Mouse (Mus musculus): ENCODE measurements around the gene Polr1c. TPM values are rescaled to one million over a fixed set of nuclear protein-coding genes. Genes with fewer than 3 reads are reported as not detected.

Gene Polr1c
- polyA plus RNA-seq (2016; fragmentation: Nextera tagmentation; extraction: Ambion mirVana), result 44.5 and 48.6 TPM in 2 replicates

DNA sequence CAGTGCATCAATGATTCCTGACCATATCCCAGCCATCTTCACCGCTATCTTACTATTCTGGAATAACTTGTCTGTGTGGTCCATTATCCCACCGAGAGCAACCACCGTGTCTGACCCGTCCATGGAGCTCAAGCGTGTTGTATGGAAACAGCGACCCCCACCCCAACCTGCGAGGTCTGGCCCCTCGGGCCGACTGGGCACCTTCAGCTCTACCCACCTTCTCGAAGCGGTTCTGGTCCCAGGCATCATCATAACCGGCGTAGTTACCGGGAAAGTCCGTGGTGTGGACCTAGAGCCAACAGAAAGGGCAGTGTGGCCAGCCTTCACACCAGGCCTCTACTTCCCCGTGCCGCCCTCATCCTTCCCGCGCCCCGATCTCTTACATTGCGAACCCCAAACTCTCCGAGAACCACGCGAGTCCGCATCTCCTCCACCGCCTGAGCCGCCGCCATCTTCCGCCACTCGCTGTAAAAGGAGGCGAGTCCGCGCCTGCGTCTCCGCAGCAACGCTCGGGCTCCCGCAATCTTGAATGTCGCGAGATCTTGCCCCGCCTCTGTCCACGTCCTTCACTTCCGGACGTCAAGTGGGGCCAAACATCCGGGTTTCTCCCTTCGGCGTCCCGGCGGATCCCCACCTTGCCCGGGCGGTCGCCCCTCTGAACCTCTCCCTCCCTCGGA, at the start of gene Polr1c, which contains the start of gene Yipf3:
TSS of gene Polr1c (minus strand) at position 543 of the 677 bp plus-strand sequence.
TSS of gene Yipf3 (plus strand) at position 569 of the 677 bp plus-strand sequence.
- peak; percentile 90 for ATAC-seq (ENCODE audit: insufficient number of reproducible peaks, low FRiP score)
- H3K9ac ChIP-seq, result peak within 1 kb of the TSS; percentile 96
- peak within 1 kb of the TSS; percentile 83 for H3K4me3 ChIP-seq
- H3K4me2 ChIP-seq, result peak within 1 kb of the TSS; percentile 86
- under 1% methylated on average over 53 of the region's 53 CpGs for WGBS
- peak within 1 kb of the TSS; percentile 58 for H3K27ac ChIP-seq (ENCODE audit: poor library complexity, severe bottlenecking)
- no peaks in the 10 kb centered on the region for H3K27me3 ChIP-seq (replicated peaks)
- H3K36me3 ChIP-seq, result peaks cover 72% of the 10 kb centered on the region
- peaks cover 20% of the 10 kb centered on the region for H3K4me1 ChIP-seq (replicated peaks)
- no peaks in the 10 kb centered on the region for H3K9me3 ChIP-seq (replicated peaks)

DNA sequence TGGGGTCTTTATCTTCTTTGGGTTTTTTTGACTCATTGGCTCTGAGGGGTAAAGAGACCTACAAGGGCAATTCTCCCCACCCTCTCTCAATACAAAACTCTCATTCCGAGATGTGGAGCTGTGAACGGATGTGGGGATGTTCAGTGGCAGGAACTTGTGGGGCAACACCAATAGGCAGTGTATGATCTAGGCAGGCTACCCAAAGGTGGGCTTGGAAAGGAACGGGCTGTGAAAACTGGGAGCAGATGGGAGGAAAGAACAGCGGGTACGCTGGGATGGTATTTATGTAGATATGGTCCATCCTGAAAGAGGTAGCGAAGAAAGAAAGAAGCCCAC, 49.1 kb upstream of the Polr1c start:
- Histone ChIP-seq H3K9me3 (replicated peaks) (no peaks in the 10 kb centered on the region), H3K4me1 (replicated peaks) (peaks cover 20% of the 10 kb centered on the region), H3K9ac (0 out of 2 replicates have a peak overlapping the region, but pooled peaks have one; percentile 75), H3K27ac (ENCODE audit: poor library complexity, severe bottlenecking) (no peak overlapping the region), H3K36me3 (no peaks in the 10 kb centered on the region), H3K4me2 (peak overlapping the region; percentile 99), H3K4me3 (peak overlapping the region; percentile 62), H3K27me3 (replicated peaks) (peaks cover 89% of the 10 kb centered on the region)
- WGBS, result 9% methylated on average over 6 of the region's 6 CpGs
- no peak for ATAC-seq (ENCODE audit: insufficient number of reproducible peaks, low FRiP score)

DNA sequence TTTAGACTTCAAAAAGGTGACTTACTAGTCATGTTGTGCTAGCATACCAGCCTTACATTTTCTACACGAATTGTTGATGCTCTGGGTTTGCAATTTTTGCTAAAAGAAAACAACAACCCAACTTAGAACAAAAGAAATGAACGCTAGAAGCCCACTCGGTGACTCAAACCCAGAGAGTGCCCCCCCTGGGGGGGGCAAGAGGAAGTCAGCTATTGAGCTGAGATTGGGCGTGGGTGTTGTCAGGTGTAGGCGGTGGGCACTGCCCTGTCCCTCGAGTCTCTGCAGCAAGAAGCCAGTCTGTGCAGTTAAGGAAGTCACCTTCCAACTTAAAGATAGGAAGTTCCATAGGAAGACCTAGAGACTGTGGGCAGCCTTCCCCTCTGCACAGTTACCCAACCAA, 48.7 kb upstream of the Polr1c start:
- peaks cover 85% of the 10 kb centered on the region for H3K27me3 ChIP-seq (replicated peaks)
- H3K9me3 ChIP-seq (replicated peaks), result no peaks in the 10 kb centered on the region
- no peak for ATAC-seq (ENCODE audit: insufficient number of reproducible peaks, low FRiP score)
- H3K36me3 ChIP-seq, result no peaks in the 10 kb centered on the region
- no peak overlapping the region for H3K9ac ChIP-seq
- no peak overlapping the region for H3K27ac ChIP-seq (ENCODE audit: poor library complexity, severe bottlenecking)
- 40% methylated on average over 6 of the region's 6 CpGs for WGBS
- no peak overlapping the region for H3K4me2 ChIP-seq
- H3K4me3 ChIP-seq, result no peak overlapping the region
- H3K4me1 ChIP-seq (replicated peaks), result peaks cover 20% of the 10 kb centered on the region

DNA sequence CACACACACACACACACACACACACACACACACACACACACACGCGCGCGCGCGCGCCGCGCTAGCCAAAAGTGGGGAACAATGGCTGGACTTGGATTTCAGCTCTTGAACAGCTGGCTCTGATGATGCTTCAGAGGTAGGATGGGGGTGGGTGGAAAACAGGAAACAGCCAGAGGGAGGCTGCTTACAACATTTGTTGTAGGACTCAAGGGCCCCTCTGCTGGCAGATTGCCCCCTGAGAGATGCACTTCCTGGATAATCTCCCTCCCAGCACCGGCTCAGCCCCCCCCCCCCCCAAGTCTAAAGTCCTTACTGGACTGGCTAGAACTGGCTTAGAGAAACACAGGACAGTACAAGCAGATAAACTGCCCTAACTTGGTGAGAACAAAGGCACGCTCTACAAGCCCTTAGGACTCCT, 39.8 kb upstream of the Polr1c start:
- WGBS, result 48% methylated on average over 11 of the region's 11 CpGs
- Histone ChIP-seq H3K36me3 (no peaks in the 10 kb centered on the region), H3K9ac (no peak overlapping the region), H3K27ac (ENCODE audit: poor library complexity, severe bottlenecking) (no peak overlapping the region), H3K4me3 (no peak overlapping the region), H3K4me2 (no peak overlapping the region), H3K27me3 (replicated peaks) (peaks cover 5% of the 10 kb centered on the region; the same call in 1 of the 2 replicates), H3K4me1 (replicated peaks) (peaks cover 11% of the 10 kb centered on the region; the same call in 1 of the 2 replicates), H3K9me3 (replicated peaks) (no peaks in the 10 kb centered on the region)
- peak; percentile 63 for ATAC-seq (ENCODE audit: insufficient number of reproducible peaks, low FRiP score)

DNA sequence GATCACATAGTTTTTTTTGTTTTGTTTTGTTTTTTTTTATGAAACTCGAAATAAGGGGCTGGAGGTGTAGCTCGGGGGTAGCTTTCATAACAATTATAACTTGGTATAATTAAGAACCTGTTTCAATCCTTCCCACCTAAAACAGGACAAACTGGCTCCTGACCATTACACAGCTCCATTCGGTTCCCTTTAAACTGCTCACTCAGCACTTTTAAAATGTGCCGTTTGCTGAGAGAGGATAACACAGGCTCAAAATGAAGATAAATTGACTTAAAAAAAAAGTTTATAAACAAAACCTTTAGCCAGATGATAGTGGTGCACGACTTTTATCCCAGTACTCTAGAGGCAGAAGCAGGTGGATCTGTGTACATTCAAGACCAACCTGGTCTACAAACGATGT, 37.6 kb upstream of the Polr1c start:
- H3K27me3 ChIP-seq (replicated peaks), result no peaks in the 10 kb centered on the region; the same call in 1 of the 2 replicates
- H3K36me3 ChIP-seq, result peaks cover 5% of the 10 kb centered on the region
- no peaks in the 10 kb centered on the region for H3K9me3 ChIP-seq (replicated peaks)
- H3K4me3 ChIP-seq, result no peak overlapping the region
- WGBS, result 54% methylated on average over 6 of the region's 6 CpGs
- no peak overlapping the region for H3K9ac ChIP-seq
- no peak for ATAC-seq (ENCODE audit: insufficient number of reproducible peaks, low FRiP score)
- H3K4me1 ChIP-seq (replicated peaks), result peaks cover 24% of the 10 kb centered on the region
- no peak overlapping the region for H3K4me2 ChIP-seq
- no peak overlapping the region for H3K27ac ChIP-seq (ENCODE audit: poor library complexity, severe bottlenecking)

DNA sequence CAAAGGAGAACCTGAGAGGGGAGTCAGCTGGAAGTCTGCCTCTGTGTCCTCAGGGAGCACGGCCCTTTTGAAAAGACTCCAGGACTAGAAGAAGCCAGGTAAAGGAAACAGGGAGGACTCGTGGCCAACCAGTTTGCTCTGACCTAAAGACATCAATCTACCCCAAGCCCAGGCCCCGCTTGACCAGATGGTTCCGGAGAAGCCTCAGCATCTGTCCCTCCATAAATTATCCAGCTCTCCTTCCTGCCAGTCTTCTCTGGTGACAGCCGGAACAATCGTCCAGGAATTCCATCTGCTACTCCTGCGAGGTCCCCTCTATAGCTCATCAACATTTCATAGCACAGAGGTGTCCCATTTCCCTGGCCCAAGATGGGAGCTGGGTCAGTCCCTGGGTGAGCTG, 36.8 kb upstream of the Polr1c start:
- H3K27ac ChIP-seq (ENCODE audit: poor library complexity, severe bottlenecking), result no peak overlapping the region
- no peaks in the 10 kb centered on the region for H3K9me3 ChIP-seq (replicated peaks)
- no peak for ATAC-seq (ENCODE audit: insufficient number of reproducible peaks, low FRiP score)
- no peak overlapping the region for H3K4me3 ChIP-seq
- no peak overlapping the region for H3K4me2 ChIP-seq
- H3K36me3 ChIP-seq, result peaks cover 12% of the 10 kb centered on the region
- no peaks in the 10 kb centered on the region; the same call in 1 of the 2 replicates for H3K27me3 ChIP-seq (replicated peaks)
- WGBS, result 67% methylated on average over 7 of the region's 7 CpGs
- H3K9ac ChIP-seq, result no peak overlapping the region
- peaks cover 24% of the 10 kb centered on the region for H3K4me1 ChIP-seq (replicated peaks)

DNA sequence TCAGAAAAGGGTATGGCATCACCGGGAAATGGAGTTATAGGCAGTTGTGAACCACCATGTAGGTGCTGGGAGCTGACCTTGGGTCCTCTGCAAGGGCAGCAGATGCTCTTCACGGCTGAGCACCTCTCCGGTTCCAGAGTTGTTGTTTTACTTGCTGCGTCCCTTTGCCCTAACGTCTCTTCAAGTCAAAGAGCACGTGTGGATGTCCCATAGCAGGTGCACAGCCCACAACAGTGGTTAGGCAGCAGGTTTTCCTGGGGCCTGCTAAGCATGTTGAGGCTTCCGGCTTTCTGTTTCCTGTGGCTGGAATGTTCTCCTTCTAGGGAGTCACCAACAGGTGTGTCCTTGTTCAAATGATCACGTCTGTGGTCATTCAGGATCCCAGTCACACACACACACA, 36.1 kb upstream of the Polr1c start:
- H3K4me2 ChIP-seq, result no peak overlapping the region
- no peak for ATAC-seq (ENCODE audit: insufficient number of reproducible peaks, low FRiP score)
- H3K9ac ChIP-seq, result no peak overlapping the region
- H3K27ac ChIP-seq (ENCODE audit: poor library complexity, severe bottlenecking), result no peak overlapping the region
- 82% methylated on average over 8 of the region's 8 CpGs for WGBS
- peaks cover 20% of the 10 kb centered on the region for H3K36me3 ChIP-seq
- H3K9me3 ChIP-seq (replicated peaks), result no peaks in the 10 kb centered on the region
- H3K27me3 ChIP-seq (replicated peaks), result no peaks in the 10 kb centered on the region; the same call in 1 of the 2 replicates
- H3K4me3 ChIP-seq, result no peak overlapping the region
- peaks cover 26% of the 10 kb centered on the region for H3K4me1 ChIP-seq (replicated peaks)

DNA sequence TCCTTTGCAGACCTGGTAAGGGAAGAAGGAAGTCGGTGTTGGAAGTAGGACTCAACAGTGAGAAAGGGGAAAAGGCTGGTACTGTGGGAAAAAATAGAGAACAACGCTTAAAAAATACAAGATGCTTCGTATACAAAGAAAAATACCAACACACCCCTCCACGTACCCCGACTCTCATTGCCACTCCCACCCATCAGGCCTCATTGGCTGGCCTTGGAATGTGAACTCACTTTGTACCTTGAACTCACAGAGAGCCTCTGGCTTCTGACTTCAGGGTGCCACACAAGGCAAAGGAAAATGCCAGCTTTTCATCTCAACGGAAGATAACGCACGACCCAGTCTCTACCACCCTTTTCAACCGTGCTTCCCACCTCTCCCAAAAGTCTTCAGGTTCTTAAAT, 35.3 kb upstream of the Polr1c start:
- Histone ChIP-seq H3K9me3 (replicated peaks) (no peaks in the 10 kb centered on the region), H3K27ac (ENCODE audit: poor library complexity, severe bottlenecking) (no peak overlapping the region), H3K4me2 (peak overlapping the region; percentile 91), H3K27me3 (replicated peaks) (no peaks in the 10 kb centered on the region; the same call in 1 of the 2 replicates), H3K4me1 (replicated peaks) (peaks cover 29% of the 10 kb centered on the region), H3K36me3 (peaks cover 27% of the 10 kb centered on the region), H3K4me3 (peak overlapping the region; percentile 83), H3K9ac (no peak overlapping the region)
- 19% methylated on average over 9 of the region's 9 CpGs for WGBS
- 0 out of 2 replicates have a peak, but pooled peaks have one; percentile 4 for ATAC-seq (ENCODE audit: insufficient number of reproducible peaks, low FRiP score)

DNA sequence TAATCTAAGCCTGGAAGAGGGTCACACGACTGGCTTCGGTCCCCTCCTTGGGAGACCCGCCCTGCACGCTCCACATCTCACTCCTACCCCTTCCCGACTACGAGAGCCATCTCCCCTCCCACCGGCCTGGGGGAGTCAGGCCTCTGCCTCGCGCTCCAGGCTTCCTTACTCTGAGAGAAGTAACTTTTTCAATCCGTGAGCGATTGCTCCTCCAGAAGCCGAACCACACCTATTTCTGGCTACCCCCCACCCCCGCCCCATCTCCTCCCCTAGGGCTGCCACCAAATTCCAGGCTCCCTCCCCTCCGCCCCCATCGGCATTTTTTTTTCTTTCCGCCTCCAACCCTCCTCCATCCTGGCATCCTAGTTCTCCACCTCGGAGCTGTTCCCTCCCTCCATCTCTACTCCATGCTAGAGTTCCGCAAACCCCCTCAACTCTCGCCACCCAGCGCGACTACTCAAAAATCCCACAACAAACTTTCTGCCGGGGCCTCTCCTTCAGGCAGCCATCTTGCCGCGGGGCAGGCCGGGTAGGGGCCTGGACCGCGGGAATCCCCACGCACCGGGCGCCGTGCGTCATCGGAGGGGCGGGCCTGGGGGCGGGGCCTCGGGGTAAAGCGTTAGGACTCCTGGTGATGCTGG, 34.7 kb upstream of the Polr1c start, which contains the start of gene Tjap1:
TSS of gene Tjap1 (minus strand) at position 544 of the 641 bp plus-strand sequence.
- Histone ChIP-seq H3K9ac (peak within 1 kb of the TSS; percentile 88), H3K4me2 (peak within 1 kb of the TSS; percentile 91), H3K4me1 (replicated peaks) (peaks cover 27% of the 10 kb centered on the region), H3K27me3 (replicated peaks) (no peaks in the 10 kb centered on the region; the same call in 1 of the 2 replicates), H3K4me3 (peak within 1 kb of the TSS; percentile 83), H3K9me3 (replicated peaks) (no peaks in the 10 kb centered on the region), H3K36me3 (peaks cover 31% of the 10 kb centered on the region), H3K27ac (ENCODE audit: poor library complexity, severe bottlenecking) (peak within 1 kb of the TSS; percentile 94)
- WGBS, result under 1% methylated on average over 37 of the region's 37 CpGs
- peak; percentile 97 for ATAC-seq (ENCODE audit: insufficient number of reproducible peaks, low FRiP score)

DNA sequence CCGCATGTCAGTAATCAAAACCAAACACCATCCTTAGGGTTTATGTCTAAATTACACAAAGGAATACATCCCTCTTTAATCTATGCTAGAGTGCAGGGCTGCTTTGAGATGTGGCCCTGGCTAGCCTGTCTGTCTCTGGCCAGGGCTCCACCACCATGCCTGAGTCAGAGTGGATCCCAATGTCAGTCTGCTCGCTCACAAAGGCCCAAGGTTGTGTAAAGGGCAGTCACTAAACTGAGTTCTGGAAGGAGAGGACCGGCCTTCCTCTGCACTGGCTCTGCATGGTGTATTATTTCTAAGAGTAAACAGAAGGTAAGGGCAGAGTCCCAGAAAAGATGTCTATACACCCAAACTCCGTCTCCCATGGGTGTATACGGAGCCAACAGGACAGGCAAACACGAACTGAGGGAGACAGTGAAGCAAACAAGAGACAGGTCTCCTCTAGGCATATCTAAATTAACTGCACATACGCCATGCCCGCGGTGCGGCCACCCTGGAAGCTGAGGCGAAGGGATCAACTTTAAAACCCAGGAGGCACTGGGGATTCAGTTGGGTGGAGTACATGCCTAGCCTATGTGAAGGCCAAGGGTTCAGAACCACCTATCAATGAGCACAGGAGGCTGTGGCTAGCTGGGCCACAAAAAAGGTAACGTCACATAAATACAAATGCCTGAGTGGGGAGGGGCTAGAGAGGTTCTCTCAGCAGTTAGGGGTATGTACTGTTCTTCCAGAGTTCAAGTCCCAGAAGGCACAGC, 30.3 kb upstream of the Polr1c start:
- 83% methylated on average over 12 of the region's 12 CpGs for WGBS
- Histone ChIP-seq H3K36me3 (peaks cover 55% of the 10 kb centered on the region), H3K27ac (ENCODE audit: poor library complexity, severe bottlenecking) (peak overlapping the region; percentile 45), H3K9ac (0 out of 2 replicates have a peak overlapping the region, but pooled peaks have one; percentile 2), H3K4me3 (no peak overlapping the region), H3K4me2 (no peak overlapping the region), H3K27me3 (replicated peaks) (no peaks in the 10 kb centered on the region), H3K9me3 (replicated peaks) (no peaks in the 10 kb centered on the region), H3K4me1 (replicated peaks) (peaks cover 50% of the 10 kb centered on the region)
- ATAC-seq (ENCODE audit: insufficient number of reproducible peaks, low FRiP score), result no peak

DNA sequence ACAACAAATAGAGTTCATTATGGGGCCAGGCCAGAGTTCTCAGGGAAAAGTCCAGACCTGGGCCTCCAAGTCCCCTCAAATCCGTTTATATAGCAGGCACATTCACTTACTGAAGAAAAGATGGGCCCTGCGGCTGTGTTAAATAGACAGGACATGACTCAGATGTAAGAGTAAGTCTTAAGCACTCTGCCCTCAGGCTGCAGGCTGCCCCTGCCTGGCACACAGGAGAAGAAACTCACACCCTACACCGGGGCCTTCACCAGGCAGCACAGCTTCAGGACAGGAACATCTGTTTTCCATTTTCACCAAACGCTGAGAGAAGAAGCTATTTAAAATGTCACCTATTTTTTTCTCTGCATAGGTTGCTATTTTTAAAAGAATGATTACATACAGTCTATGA, 29.7 kb upstream of the Polr1c start:
- 65% methylated on average over 4 of the region's 4 CpGs for WGBS
- Histone ChIP-seq H3K27me3 (replicated peaks) (no peaks in the 10 kb centered on the region), H3K9ac (no peak overlapping the region), H3K9me3 (replicated peaks) (no peaks in the 10 kb centered on the region), H3K4me1 (replicated peaks) (peaks cover 56% of the 10 kb centered on the region), H3K27ac (ENCODE audit: poor library complexity, severe bottlenecking) (no peak overlapping the region; the same call in 1 of the 2 replicates), H3K4me2 (no peak overlapping the region), H3K36me3 (peaks cover 60% of the 10 kb centered on the region), H3K4me3 (no peak overlapping the region)
- no peak for ATAC-seq (ENCODE audit: insufficient number of reproducible peaks, low FRiP score)
